Mouse (Mus musculus) myocyte (in vitro differentiated cells): ENCODE measurements around the gene Son.

Experiments
- CEBPB ChIP-seq: IDR thresholded peaks from 2 replicates; pipeline ENCODE4 v1.6.1; 2011; ENCODE audit warnings: mild to moderate bottlenecking, moderate library complexity; ENCODE audit not compliant: poor library complexity, insufficient read depth, severe bottlenecking
- E2F4 ChIP-seq: IDR thresholded peaks from one replicate; pipeline ENCODE4 v1.6.1; 2011; ENCODE audit warnings: mild to moderate bottlenecking, control low read depth, moderate library complexity; ENCODE audit not compliant: insufficient read depth
- MAX ChIP-seq: IDR thresholded peaks from one replicate; pipeline ENCODE4 v1.6.1; 2011; ENCODE audit warnings: low read depth, mild to moderate bottlenecking, control low read depth
- MYOD1 ChIP-seq, 3 experiments: IDR thresholded peaks; one replicate each; pipeline ENCODE4 v1.6.1; 2011; ENCODE audit warnings: control low read depth in 2 of 3, low read depth in 2 of 3, mild to moderate bottlenecking in 2 of 3, moderate library complexity in 1 of 3; ENCODE audit not compliant: insufficient read length in 2 of 3, control insufficient read depth in 1 of 3
- MYOG ChIP-seq, 3 experiments: IDR thresholded peaks; one replicate each; pipeline ENCODE4 v1.6.1; 2011; ENCODE audit warnings: control low read depth in 2 of 3, low read depth in 2 of 3, mild to moderate bottlenecking in 2 of 3; ENCODE audit not compliant: insufficient read length in 2 of 3, control insufficient read depth in 1 of 3, insufficient read depth in 1 of 3
- POLR2A ChIP-seq: IDR thresholded peaks from one replicate; pipeline ENCODE4 v1.6.1; 2011; ENCODE audit warnings: low read depth, mild to moderate bottlenecking, control low read depth, moderate library complexity; ENCODE audit not compliant: insufficient read length
- POLR2AphosphoS2 ChIP-seq: IDR thresholded peaks from one replicate; pipeline ENCODE4 v1.6.1; 2011; ENCODE audit warnings: low read depth, control low read depth; ENCODE audit not compliant: insufficient read length
- REST ChIP-seq: IDR thresholded peaks from one replicate; pipeline ENCODE4 v1.6.1; 2011; ENCODE audit warnings: mild to moderate bottlenecking, control low read depth, moderate library complexity; ENCODE audit not compliant: insufficient read depth, insufficient read length
- SRF ChIP-seq: IDR thresholded peaks from one replicate; pipeline ENCODE4 v1.6.1; 2011; ENCODE audit warnings: low read depth; ENCODE audit not compliant: control insufficient read depth, insufficient read length
- TCF12 ChIP-seq: IDR thresholded peaks from one replicate; pipeline ENCODE4 v1.6.1; 2011; ENCODE audit warnings: mild to moderate bottlenecking, control low read depth; ENCODE audit not compliant: poor library complexity, insufficient read depth, severe bottlenecking
- TCF3 ChIP-seq: IDR thresholded peaks from one replicate; pipeline ENCODE4 v1.6.1; 2011; ENCODE audit warnings: low read depth, control low read depth; ENCODE audit not compliant: insufficient read length
- USF1 ChIP-seq: IDR thresholded peaks from one replicate; pipeline ENCODE4 v1.6.1; 2011; ENCODE audit warnings: low read depth, mild to moderate bottlenecking, control low read depth, moderate library complexity

- TF ChIP-seq POLR2A, result no peak
- no peak for TF ChIP-seq MAX
- no peak for TF ChIP-seq POLR2AphosphoS2
- no peak for TF ChIP-seq TCF12
- TF ChIP-seq E2F4, result no peak
- TF ChIP-seq REST, result no peak
- TF ChIP-seq TCF3, result no peak
- TF ChIP-seq USF1, result no peak
- TF ChIP-seq MYOD1 (IDR thresholded peaks at IDR 0.05; ENCODE audit: control insufficient read depth in 1 of 3, insufficient read length in 2 of 3, low read depth in 2 of 3), result no peak
- TF ChIP-seq CEBPB, result no peak
- no peak for TF ChIP-seq MYOG (IDR thresholded peaks at IDR 0.05; ENCODE audit: control insufficient read depth in 1 of 3, insufficient read depth in 1 of 3, insufficient read length in 2 of 3, low read depth in 2 of 3)
- no peak for TF ChIP-seq SRF
Measured at GRCm38 (mm10) chr16:91704603-91705340, 57.5 kb downstream of the Son start.
